Mouse (Mus musculus) forebrain, embryonic 14.5 days (tissue): Measurements from ENCODE around the gene Trp53i11. TPM values are rescaled to one million over a fixed set of nuclear protein-coding genes. Genes with fewer than 3 reads are reported as not detected.

ENCODE experiments used
- ATAC-seq: fragments of 200-750 bp; cut with Nextera tagmentation; 2 replicates; pipeline ENCODE4 v1.8.0; 2017; ENCODE audit warnings: mild to moderate bottlenecking, moderate library complexity
- DNase-seq: peaks from one replicate; pipeline ENCODE4 v3.0.0-alpha.2; 2015; ENCODE audit warnings: low spot score
- H3K27ac ChIP-seq: fragments of 300-500 bp; sonication (generic); 2 replicates; pipeline ENCODE4 v1.5.1; 2014; ENCODE audit warnings: low read depth, mild to moderate bottlenecking, control low read depth, low read length, moderate library complexity
- H3K27me3 ChIP-seq: fragments of 300-500 bp; sonication (generic); replicated peaks from 2 replicates; pipeline ENCODE4 v1.6.1; 2014; ENCODE audit warnings: low read length, control low read depth, mixed read lengths; ENCODE audit not compliant: control insufficient read depth, insufficient read depth
- H3K36me3 ChIP-seq: fragments of 300-500 bp; sonication (generic); 2 replicates; pipeline ENCODE4 v1.6.1; 2014; ENCODE audit warnings: low read length, control low read depth; ENCODE audit not compliant: control insufficient read depth, insufficient read depth
- H3K4me1 ChIP-seq: fragments of 300-500 bp; sonication (generic); 2 replicates; pipeline ENCODE4 v1.6.1; 2014; ENCODE audit warnings: antibody characterized with exemption, low read length, control low read depth; ENCODE audit not compliant: control insufficient read depth, insufficient read depth
- H3K4me2 ChIP-seq: fragments of 300-500 bp; sonication (generic); 2 replicates; pipeline ENCODE4 v1.6.1; 2014; ENCODE audit warnings: mild to moderate bottlenecking, control low read depth, low read length
- H3K4me3 ChIP-seq: fragments of 300-500 bp; sonication (generic); 2 replicates; pipeline ENCODE4 v1.5.1; 2014; ENCODE audit warnings: low read depth, low read length, control low read depth
- H3K9ac ChIP-seq: fragments of 300-500 bp; sonication (generic); 2 replicates; pipeline ENCODE4 v1.6.1; 2014; ENCODE audit warnings: mild to moderate bottlenecking, low read length, control low read depth, moderate library complexity
- H3K9me3 ChIP-seq: fragments of 300-500 bp; sonication (generic); replicated peaks from 2 replicates; pipeline ENCODE4 v1.6.1; 2016; ENCODE audit warnings: low read length, control low read depth, mixed read lengths; ENCODE audit not compliant: control insufficient read depth
- WGBS: fragments of 180-500 bp; shearing (Covaris S2); extraction: QIAGEN DNeasy Blood & Tissue Kit; methylation state at CpG from one replicate; pipeline ENCODE4 v1.1.7; 2014; 5-methylcytosine and 5-hydroxymethylcytosine counted together
- polyA plus RNA-seq: library from polyadenylated mRNA; unstranded; fragments of >200 nt; fragmentation: Nextera tagmentation; extraction: Ambion mirVana; gene quantifications from 2 replicates; pipeline ENCODE4 v1.2.1, GENCODE M21; 2014

Gene Trp53i11
- polyA plus RNA-seq, 1 experiment from 2014 or later: 95.8 TPM

GRCm38 (mm10) chr2:93152883-93153491, 34.4 kb upstream of the Trp53i11 start:
- peak; percentile 42; the same call in 1 of the 2 replicates for ATAC-seq

GRCm38 (mm10) chr2:93153833-93154232, 33.5 kb upstream of the Trp53i11 start:
- no peak overlapping the region for H3K27ac ChIP-seq
- no peak overlapping the region for H3K4me2 ChIP-seq
- H3K9ac ChIP-seq: no peak overlapping the region
- H3K27me3 ChIP-seq: no peaks in the 10 kb centered on the region
- ATAC-seq (no peak), DNase-seq (no peak)
- H3K9me3 ChIP-seq: no peaks in the 10 kb centered on the region
- H3K4me3 ChIP-seq: no peak overlapping the region
- no peaks in the 10 kb centered on the region for H3K36me3 ChIP-seq
- 0 out of 2 replicates have a peak, but pooled peaks cover 3% of the 10 kb centered on the region for H3K4me1 ChIP-seq
- 80% methylated on average over 1 of the region's 1 CpGs for WGBS

More at GRCm38 (mm10) chr2:93152883-93153491, 34.4 kb upstream of the Trp53i11 start:
- WGBS: 64% methylated on average over 7 of the region's 7 CpGs
- Histone ChIP-seq H3K27ac (no peak overlapping the region), H3K4me1 (0 out of 2 replicates have a peak, but pooled peaks cover 3% of the 10 kb centered on the region), H3K9me3 (no peaks in the 10 kb centered on the region), H3K4me2 (no peak overlapping the region), H3K9ac (no peak overlapping the region), H3K36me3 (no peaks in the 10 kb centered on the region), H3K27me3 (no peaks in the 10 kb centered on the region), H3K4me3 (no peak overlapping the region)
- DNase-seq: peak; percentile 72

- no peak for DNase-seq
- Histone ChIP-seq H3K9me3 (no peaks in the 10 kb centered on the region), H3K4me1 (0 out of 2 replicates have a peak, but pooled peaks cover 3% of the 10 kb centered on the region), H3K36me3 (no peaks in the 10 kb centered on the region), H3K27me3 (no peaks in the 10 kb centered on the region), H3K4me3 (no peak overlapping the region), H3K4me2 (no peak overlapping the region), H3K27ac (no peak overlapping the region), H3K9ac (no peak overlapping the region)
- 84% methylated on average over 1 of the region's 1 CpGs for WGBS
- ATAC-seq: no peak
Observed at GRCm38 (mm10) chr2:93154486-93155032, 32.8 kb upstream of the Trp53i11 start.

- no peak overlapping the region for H3K27ac ChIP-seq
- ATAC-seq: no peak
- no peak for DNase-seq
- no peak overlapping the region for H3K4me3 ChIP-seq
- H3K9me3 ChIP-seq: no peaks in the 10 kb centered on the region
- WGBS: 70% methylated on average over 4 of the region's 4 CpGs
- no peaks in the 10 kb centered on the region for H3K27me3 ChIP-seq
- H3K4me1 ChIP-seq: 0 out of 2 replicates have a peak, but pooled peaks cover 4% of the 10 kb centered on the region
- H3K4me2 ChIP-seq: no peak overlapping the region
- H3K36me3 ChIP-seq: no peaks in the 10 kb centered on the region
- no peak overlapping the region for H3K9ac ChIP-seq
Observed at GRCm38 (mm10) chr2:93160467-93161035, 26.8 kb upstream of the Trp53i11 start.

GRCm38 (mm10) chr2:93161914-93162664, 25.3 kb upstream of the Trp53i11 start:
- Histone ChIP-seq H3K4me2 (no peak overlapping the region), H3K9ac (no peak overlapping the region), H3K36me3 (no peaks in the 10 kb centered on the region), H3K27me3 (no peaks in the 10 kb centered on the region), H3K27ac (no peak overlapping the region), H3K4me3 (no peak overlapping the region), H3K9me3 (no peaks in the 10 kb centered on the region), H3K4me1 (0 out of 2 replicates have a peak, but pooled peaks cover 4% of the 10 kb centered on the region)
- ATAC-seq (no peak), DNase-seq (no peak)
- WGBS: 88% methylated on average over 7 of the region's 7 CpGs

- 83% methylated on average over 4 of the region's 4 CpGs for WGBS
- ATAC-seq (no peak), DNase-seq (no peak)
- Histone ChIP-seq H3K36me3 (no peaks in the 10 kb centered on the region), H3K4me3 (no peak overlapping the region), H3K4me2 (no peak overlapping the region), H3K9ac (no peak overlapping the region), H3K27ac (no peak overlapping the region), H3K27me3 (no peaks in the 10 kb centered on the region), H3K4me1 (0 out of 2 replicates have a peak, but pooled peaks cover 4% of the 10 kb centered on the region), H3K9me3 (no peaks in the 10 kb centered on the region)
Observed at GRCm38 (mm10) chr2:93162791-93163190, 24.6 kb upstream of the Trp53i11 start.

GRCm38 (mm10) chr2:93163317-93163716, 24.0 kb upstream of the Trp53i11 start:
- no peaks in the 10 kb centered on the region for H3K27me3 ChIP-seq
- no peaks in the 10 kb centered on the region for H3K9me3 ChIP-seq
- no peaks in the 10 kb centered on the region for H3K36me3 ChIP-seq
- no peak overlapping the region for H3K4me2 ChIP-seq
- WGBS: 11% methylated on average over 2 of the region's 2 CpGs
- H3K4me3 ChIP-seq: no peak overlapping the region
- H3K9ac ChIP-seq: no peak overlapping the region
- DNase-seq: peak; percentile 50
- H3K27ac ChIP-seq: no peak overlapping the region
- no peak for ATAC-seq
- 0 out of 2 replicates have a peak, but pooled peaks cover 4% of the 10 kb centered on the region for H3K4me1 ChIP-seq

- Histone ChIP-seq H3K27me3 (no peaks in the 10 kb centered on the region), H3K36me3 (no peaks in the 10 kb centered on the region), H3K27ac (no peak overlapping the region), H3K4me1 (0 out of 2 replicates have a peak, but pooled peaks cover 4% of the 10 kb centered on the region), H3K4me3 (no peak overlapping the region), H3K9me3 (no peaks in the 10 kb centered on the region), H3K4me2 (no peak overlapping the region), H3K9ac (no peak overlapping the region)
- no peak for ATAC-seq
- 88% methylated on average over 6 of the region's 6 CpGs for WGBS
- no peak for DNase-seq
Observed at GRCm38 (mm10) chr2:93163750-93164335, 23.5 kb upstream of the Trp53i11 start.
